Mouse (Mus musculus) embryonic facial prominence, embryonic 15.5 days (tissue): ENCODE results near the gene Ubap1l. TPM values are rescaled to one million over a fixed set of nuclear protein-coding genes. Genes with fewer than 3 reads are reported as not detected.
A peak's percentile ranks its signal among the peaks of the same experiment; 100 is the strongest.

Source experiments
- ATAC-seq: fragments of 200-750 bp; cut with Nextera tagmentation; 2 replicates; pipeline ENCODE4 v1.8.0; 2017; ENCODE audit warnings: low read depth, moderate TSS enrichment; ENCODE audit not compliant: insufficient number of reproducible peaks, low FRiP score, low TSS enrichment
- H3K27ac ChIP-seq: fragments of 300-500 bp; sonication (generic); replicated peaks from 2 replicates; pipeline ENCODE4 v1.5.1; 2015; ENCODE audit warnings: mild to moderate bottlenecking, inconsistent platforms
- H3K27me3 ChIP-seq: fragments of 300-500 bp; sonication (generic); 2 replicates; pipeline ENCODE4 v1.6.1; 2015; ENCODE audit warnings: inconsistent platforms
- H3K36me3 ChIP-seq: fragments of 300-500 bp; sonication (generic); 2 replicates; pipeline ENCODE4 v1.6.1; 2015; ENCODE audit warnings: mild to moderate bottlenecking, inconsistent platforms
- H3K4me1 ChIP-seq: fragments of 300-500 bp; sonication (generic); 2 replicates; pipeline ENCODE4 v1.6.1; 2015; ENCODE audit warnings: inconsistent platforms
- H3K4me2 ChIP-seq: fragments of 300-500 bp; sonication (generic); replicated peaks from 2 replicates; pipeline ENCODE4 v1.6.1; 2015; ENCODE audit warnings: mild to moderate bottlenecking, inconsistent platforms
- H3K4me3 ChIP-seq: fragments of 300-500 bp; sonication (generic); replicated peaks from 2 replicates; pipeline ENCODE4 v1.5.1; 2015; ENCODE audit warnings: mild to moderate bottlenecking, inconsistent platforms
- H3K9ac ChIP-seq: fragments of 300-500 bp; sonication (generic); 2 replicates; pipeline ENCODE4 v1.6.1; 2015; ENCODE audit warnings: inconsistent platforms
- H3K9me3 ChIP-seq: fragments of 300-500 bp; sonication (generic); replicated peaks from 2 replicates; pipeline ENCODE4 v1.6.1; 2016; ENCODE audit warnings: inconsistent platforms
- WGBS: fragments of 180-500 bp; shearing (Covaris S2); methylation state at CpG from one replicate; pipeline ENCODE4 v1.1.7; 2015; 5-methylcytosine and 5-hydroxymethylcytosine counted together
- polyA plus RNA-seq: library from polyadenylated mRNA; unstranded; fragments of >200 nt; fragmentation: Nextera tagmentation; extraction: Ambion mirVana; gene quantifications from 2 replicates; pipeline ENCODE4 v1.2.1, GENCODE M21; 2015

Gene Ubap1l
- polyA plus RNA-seq, 1 experiment from 2014 or later = not detected

- H3K9me3 ChIP-seq = no peaks in the 10 kb centered on the region
- H3K36me3 ChIP-seq = 0 out of 2 replicates have a peak, but pooled peaks cover 3% of the 10 kb centered on the region
- H3K27ac ChIP-seq = no peak overlapping the region
- no peaks in the 10 kb centered on the region for H3K4me1 ChIP-seq
- H3K27me3 ChIP-seq = no peaks in the 10 kb centered on the region
- no peak for ATAC-seq
- H3K4me2 ChIP-seq = no peak overlapping the region
- 71% methylated on average over 9 of the region's 9 CpGs for WGBS
- no peak overlapping the region for H3K4me3 ChIP-seq
- no peak overlapping the region for H3K9ac ChIP-seq
These were observed 14.5 kb downstream of the Ubap1l start for GRCm38 (mm10) chr9:65375163-65375934.

GRCm38 (mm10) chr9:65381017-65381590 is 20.3 kb downstream of the Ubap1l start:
- Histone ChIP-seq H3K4me2 (no peak overlapping the region), H3K27ac (no peak overlapping the region), H3K9ac (no peak overlapping the region), H3K4me1 (no peaks in the 10 kb centered on the region), H3K27me3 (no peaks in the 10 kb centered on the region), H3K36me3 (no peaks in the 10 kb centered on the region), H3K4me3 (no peak overlapping the region), H3K9me3 (no peaks in the 10 kb centered on the region)
- ATAC-seq = no peak
- WGBS = 61% methylated on average over 4 of the region's 4 CpGs

GRCm38 (mm10) chr9:65382031-65382750 is 21.4 kb downstream of the Ubap1l start:
- Histone ChIP-seq H3K4me1 (no peaks in the 10 kb centered on the region), H3K27ac (no peak overlapping the region), H3K9ac (no peak overlapping the region), H3K36me3 (no peaks in the 10 kb centered on the region), H3K4me3 (no peak overlapping the region), H3K27me3 (no peaks in the 10 kb centered on the region), H3K4me2 (no peak overlapping the region), H3K9me3 (no peaks in the 10 kb centered on the region)
- no peak for ATAC-seq
- 65% methylated on average over 6 of the region's 6 CpGs for WGBS

- H3K4me3 ChIP-seq = no peak overlapping the region
These were observed 21.9 kb downstream of the Ubap1l start for GRCm38 (mm10) chr9:65382751-65383097.

GRCm38 (mm10) chr9:65384276-65384675 is 23.4 kb downstream of the Ubap1l start:
- H3K27ac ChIP-seq = no peak overlapping the region
- H3K9ac ChIP-seq = no peak overlapping the region
- WGBS = 41% methylated on average over 3 of the region's 3 CpGs
- H3K4me1 ChIP-seq = no peaks in the 10 kb centered on the region
- no peak overlapping the region for H3K4me2 ChIP-seq
- H3K9me3 ChIP-seq = no peaks in the 10 kb centered on the region
- no peaks in the 10 kb centered on the region for H3K36me3 ChIP-seq
- H3K4me3 ChIP-seq = no peak overlapping the region
- ATAC-seq = no peak
- peaks cover 3% of the 10 kb centered on the region; the same call in 1 of the 2 replicates for H3K27me3 ChIP-seq

More at GRCm38 (mm10) chr9:65382751-65383097, 21.9 kb downstream of the Ubap1l start:
- Histone ChIP-seq H3K9me3 (no peaks in the 10 kb centered on the region), H3K27ac (no peak overlapping the region), H3K9ac (no peak overlapping the region), H3K4me1 (no peaks in the 10 kb centered on the region), H3K36me3 (no peaks in the 10 kb centered on the region), H3K4me2 (no peak overlapping the region), H3K27me3 (no peaks in the 10 kb centered on the region)
- ATAC-seq = no peak
- 38% methylated on average over 3 of the region's 3 CpGs for WGBS

GRCm38 (mm10) chr9:65386373-65387140 is 25.7 kb downstream of the Ubap1l start:
- Histone ChIP-seq H3K4me1 (peaks cover 8% of the 10 kb centered on the region; the same call in 1 of the 2 replicates), H3K4me3 (no peak overlapping the region), H3K9ac (no peak overlapping the region), H3K9me3 (no peaks in the 10 kb centered on the region), H3K27ac (no peak overlapping the region), H3K36me3 (no peaks in the 10 kb centered on the region), H3K27me3 (peaks cover 23% of the 10 kb centered on the region), H3K4me2 (no peak overlapping the region)
- no peak for ATAC-seq
- 22% methylated on average over 8 of the region's 8 CpGs for WGBS

- Histone ChIP-seq H3K4me1 (peaks cover 9% of the 10 kb centered on the region; the same call in 1 of the 2 replicates), H3K27me3 (peaks cover 37% of the 10 kb centered on the region), H3K27ac (no peak overlapping the region), H3K4me3 (peak overlapping the region; percentile 46), H3K9me3 (no peaks in the 10 kb centered on the region), H3K9ac (peak overlapping the region; percentile 3; the same call in 1 of the 2 replicates), H3K36me3 (no peaks in the 10 kb centered on the region), H3K4me2 (peak overlapping the region; percentile 60)
- ATAC-seq = peak; percentile 20; the same call in 1 of the 2 replicates
- 16% methylated on average over 96 of the region's 96 CpGs for WGBS
These were observed 30.1 kb downstream of the Ubap1l start for GRCm38 (mm10) chr9:65390752-65391612.

- H3K9ac ChIP-seq = peak within 1 kb of the TSS; percentile 3; the same call in 1 of the 2 replicates
- peaks cover 37% of the 10 kb centered on the region for H3K27me3 ChIP-seq
- H3K4me2 ChIP-seq = peak within 1 kb of the TSS; percentile 60
- H3K36me3 ChIP-seq = no peaks in the 10 kb centered on the region
- peak within 1 kb of the TSS; percentile 46 for H3K4me3 ChIP-seq
- no peak within 1 kb of the TSS for H3K27ac ChIP-seq
- ATAC-seq = no peak
- no peaks in the 10 kb centered on the region for H3K9me3 ChIP-seq
- WGBS = 38% methylated on average over 8 of the region's 8 CpGs
- H3K4me1 ChIP-seq = peaks cover 9% of the 10 kb centered on the region; the same call in 1 of the 2 replicates
These were observed 30.7 kb downstream of the Ubap1l start, which contains the start of gene Kbtbd13 for GRCm38 (mm10) chr9:65391613-65391964. TSS of gene Kbtbd13 (minus strand) at chr9:65391652.

GRCm38 (mm10) chr9:65392638-65393364 is 32.0 kb downstream of the Ubap1l start:
- Histone ChIP-seq H3K4me3 (no peak overlapping the region), H3K4me1 (peaks cover 9% of the 10 kb centered on the region; the same call in 1 of the 2 replicates), H3K27me3 (peaks cover 37% of the 10 kb centered on the region), H3K9ac (no peak overlapping the region), H3K36me3 (no peaks in the 10 kb centered on the region), H3K4me2 (no peak overlapping the region), H3K27ac (no peak overlapping the region), H3K9me3 (no peaks in the 10 kb centered on the region)
- ATAC-seq = no peak
- WGBS = 25% methylated on average over 6 of the region's 6 CpGs

- WGBS = 42% methylated on average over 2 of the region's 2 CpGs
- no peak overlapping the region for H3K27ac ChIP-seq
- no peak overlapping the region for H3K4me3 ChIP-seq
- peaks cover 37% of the 10 kb centered on the region for H3K27me3 ChIP-seq
- ATAC-seq = no peak
- no peaks in the 10 kb centered on the region for H3K9me3 ChIP-seq
- H3K4me2 ChIP-seq = no peak overlapping the region
- H3K4me1 ChIP-seq = peaks cover 16% of the 10 kb centered on the region
- no peaks in the 10 kb centered on the region for H3K36me3 ChIP-seq
- no peak overlapping the region for H3K9ac ChIP-seq
These were observed 32.8 kb downstream of the Ubap1l start for GRCm38 (mm10) chr9:65393606-65394005.
